Mouse (Mus musculus): ENCODE measurements around the gene Rspo1. TPM values are rescaled to one million over a fixed set of nuclear protein-coding genes. Genes with fewer than 3 reads are reported as not detected.

Gene Rspo1
- polyA plus RNA-seq, 1 experiment from 2014 or later, result 6.9 TPM

DNA sequence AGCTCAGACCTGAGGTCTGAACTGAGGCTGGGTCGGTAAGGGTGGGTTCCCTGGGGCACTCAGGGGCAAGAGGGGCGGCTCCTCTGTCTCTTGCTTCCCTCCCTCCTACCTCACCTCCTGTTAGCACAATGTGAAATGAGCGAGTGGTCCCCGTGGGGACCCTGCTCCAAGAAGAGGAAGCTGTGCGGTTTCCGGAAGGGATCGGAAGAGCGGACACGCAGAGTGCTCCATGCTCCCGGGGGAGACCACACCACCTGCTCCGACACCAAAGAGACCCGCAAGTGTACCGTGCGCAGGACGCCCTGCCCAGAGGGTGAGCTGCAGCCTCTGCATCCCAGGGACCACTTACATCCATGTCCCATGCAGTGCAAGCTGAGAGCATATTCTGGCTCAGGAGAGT, 21.2 kb downstream of the Rspo1 start:
- 56% methylated on average over 15 of the region's 15 CpGs for WGBS
- no peak for ATAC-seq (ENCODE audit: low FRiP score, low read depth)
- Histone ChIP-seq H3K9ac (replicated peaks) (no peak overlapping the region), H3K27ac (replicated peaks) (no peak overlapping the region), H3K4me1 (0 out of 2 replicates have a peak, but pooled peaks cover 2% of the 10 kb centered on the region), H3K27me3 (0 out of 2 replicates have a peak, but pooled peaks cover 1% of the 10 kb centered on the region), H3K4me3 (no peak overlapping the region), H3K4me2 (replicated peaks) (no peak overlapping the region), H3K9me3 (no peaks in the 10 kb centered on the region), H3K36me3 (no peaks in the 10 kb centered on the region)

GRCm38 (mm10) chr4:125008220-125008619, 22.0 kb downstream of the Rspo1 start:
- WGBS, result 73% methylated on average over 6 of the region's 6 CpGs
- H3K36me3 ChIP-seq, result no peaks in the 10 kb centered on the region
- no peak overlapping the region for H3K4me3 ChIP-seq
- 0 out of 2 replicates have a peak, but pooled peaks cover 2% of the 10 kb centered on the region for H3K4me1 ChIP-seq
- no peak for ATAC-seq (ENCODE audit: low FRiP score, low read depth)
- H3K4me2 ChIP-seq (replicated peaks), result no peak overlapping the region
- H3K9ac ChIP-seq (replicated peaks), result no peak overlapping the region
- H3K9me3 ChIP-seq, result no peaks in the 10 kb centered on the region
- H3K27me3 ChIP-seq, result peaks cover 7% of the 10 kb centered on the region; the same call in 1 of the 2 replicates
- H3K27ac ChIP-seq (replicated peaks), result no peak overlapping the region

DNA sequence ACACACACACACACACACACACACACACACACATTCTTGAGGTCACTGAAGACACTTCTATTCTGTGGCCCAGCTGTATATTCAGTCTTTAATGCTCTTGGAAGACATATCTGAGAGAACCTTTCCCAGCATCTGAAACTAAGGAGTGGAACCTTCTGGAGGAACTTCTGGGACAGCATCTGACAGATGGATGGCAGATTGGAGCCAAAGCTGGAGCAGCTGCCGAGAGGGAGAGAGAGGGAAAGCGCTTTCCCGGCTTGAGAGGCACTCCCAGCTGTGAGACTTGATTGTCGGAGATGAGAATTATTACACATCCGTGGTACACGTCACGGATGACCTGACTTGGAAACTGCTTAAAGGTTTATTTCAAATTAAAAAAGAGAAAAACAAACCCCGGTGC, 22.5 kb downstream of the Rspo1 start:
- WGBS, result 78% methylated on average over 8 of the region's 8 CpGs
- ATAC-seq (ENCODE audit: low FRiP score, low read depth), result no peak
- H3K4me2 ChIP-seq (replicated peaks), result no peak overlapping the region
- H3K27me3 ChIP-seq, result peaks cover 7% of the 10 kb centered on the region; the same call in 1 of the 2 replicates
- no peak overlapping the region for H3K27ac ChIP-seq (replicated peaks)
- H3K36me3 ChIP-seq, result no peaks in the 10 kb centered on the region
- no peak overlapping the region for H3K4me3 ChIP-seq
- H3K9me3 ChIP-seq, result no peaks in the 10 kb centered on the region
- 0 out of 2 replicates have a peak, but pooled peaks cover 2% of the 10 kb centered on the region for H3K4me1 ChIP-seq
- no peak overlapping the region for H3K9ac ChIP-seq (replicated peaks)

GRCm38 (mm10) chr4:125015806-125016635, 29.8 kb downstream of the Rspo1 start, which contains the start of gene Gnl2:
Gene Gnl2, plus strand, starts transcription at chr4:125016585.
- Histone ChIP-seq H3K4me1 (no peaks in the 10 kb centered on the region), H3K27me3 (peaks cover 7% of the 10 kb centered on the region; the same call in 1 of the 2 replicates), H3K4me3 (no peak within 1 kb of the TSS), H3K9me3 (no peaks in the 10 kb centered on the region), H3K36me3 (no peaks in the 10 kb centered on the region), H3K27ac (replicated peaks) (no peak within 1 kb of the TSS), H3K4me2 (replicated peaks) (no peak within 1 kb of the TSS), H3K9ac (replicated peaks) (no peak within 1 kb of the TSS; the same call in 1 of the 2 replicates)
- 85% methylated on average over 10 of the region's 10 CpGs for WGBS
- ATAC-seq (ENCODE audit: low FRiP score, low read depth), result no peak

DNA sequence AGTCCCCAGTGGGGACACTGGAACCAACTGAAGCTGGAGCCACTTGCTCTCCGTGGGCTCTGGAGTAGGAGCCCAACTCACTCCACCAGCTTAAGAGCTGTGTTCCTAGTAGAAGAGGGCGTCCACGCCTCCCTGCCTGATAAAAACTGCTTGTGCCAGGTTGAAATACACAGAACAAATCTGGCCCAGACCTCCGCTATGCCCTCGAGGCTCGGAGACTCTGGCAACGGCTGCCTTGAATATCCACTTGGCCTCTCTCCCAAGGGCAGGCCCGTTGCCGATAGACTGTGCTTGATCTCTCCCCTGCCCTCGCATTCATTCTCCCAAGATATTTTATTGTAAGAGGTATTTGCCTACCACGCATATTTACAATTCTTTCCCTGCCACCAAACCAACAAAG, 31.2 kb downstream of the Rspo1 start:
- Histone ChIP-seq H3K27ac (replicated peaks) (no peak overlapping the region), H3K4me3 (no peak overlapping the region), H3K36me3 (no peaks in the 10 kb centered on the region), H3K27me3 (peaks cover 8% of the 10 kb centered on the region; the same call in 1 of the 2 replicates), H3K4me1 (no peaks in the 10 kb centered on the region), H3K9me3 (no peaks in the 10 kb centered on the region), H3K9ac (replicated peaks) (no peak overlapping the region), H3K4me2 (replicated peaks) (no peak overlapping the region)
- ATAC-seq (ENCODE audit: low FRiP score, low read depth), result no peak
- 83% methylated on average over 11 of the region's 11 CpGs for WGBS

- Histone ChIP-seq H3K9ac (replicated peaks) (no peak overlapping the region), H3K4me2 (replicated peaks) (no peak overlapping the region), H3K36me3 (no peaks in the 10 kb centered on the region), H3K27me3 (peaks cover 13% of the 10 kb centered on the region; the same call in 1 of the 2 replicates), H3K9me3 (no peaks in the 10 kb centered on the region), H3K4me3 (no peak overlapping the region), H3K4me1 (no peaks in the 10 kb centered on the region), H3K27ac (replicated peaks) (no peak overlapping the region)
- no peak for ATAC-seq (ENCODE audit: low FRiP score, low read depth)
- WGBS, result 35% methylated on average over 11 of the region's 11 CpGs
These were observed 34.7 kb downstream of the Rspo1 start for GRCm38 (mm10) chr4:125020780-125021538.

DNA sequence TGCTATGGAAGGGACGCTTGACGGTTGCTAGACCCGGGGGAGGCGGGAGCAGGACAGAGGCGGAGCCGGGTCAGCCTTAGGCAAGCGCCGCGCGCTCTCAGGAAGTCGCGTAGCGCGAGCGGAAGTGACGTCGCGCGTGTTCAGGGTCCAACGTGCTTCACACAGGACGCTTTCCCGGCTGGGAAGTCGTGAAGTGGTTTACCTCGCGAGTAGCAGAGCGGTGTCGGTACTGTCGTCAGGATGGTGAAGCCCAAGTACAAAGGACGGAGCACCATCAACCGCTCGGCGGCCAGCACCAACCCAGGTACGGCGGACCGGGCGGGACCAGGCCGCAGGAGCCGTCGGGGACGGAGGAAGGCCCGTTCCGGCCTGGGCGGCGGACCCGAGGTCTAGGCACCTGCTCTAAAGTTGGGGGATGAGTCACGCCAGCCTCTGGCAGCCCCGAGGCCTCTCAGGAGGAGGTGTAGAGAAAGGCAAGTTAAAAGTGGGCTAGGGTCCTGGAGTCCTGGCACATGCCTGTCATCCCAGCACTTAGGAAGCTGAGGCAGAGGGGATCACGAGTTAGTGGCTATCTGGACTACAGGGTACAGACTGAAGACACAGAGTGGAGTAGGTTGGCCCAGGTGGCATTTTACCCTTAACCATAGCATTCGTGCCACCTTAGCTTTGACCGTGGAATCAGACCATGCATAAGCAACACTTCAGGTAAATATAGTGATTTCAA, 43.8 kb downstream of the Rspo1 start:
- ATAC-seq (ENCODE audit: low FRiP score, low read depth), result peak; percentile 98

GRCm38 (mm10) chr4:125034341-125034740, 48.1 kb downstream of the Rspo1 start:
- Histone ChIP-seq H3K9me3 (no peaks in the 10 kb centered on the region), H3K9ac (replicated peaks) (no peak overlapping the region), H3K4me2 (replicated peaks) (no peak overlapping the region), H3K4me1 (peaks cover 13% of the 10 kb centered on the region), H3K27me3 (no peaks in the 10 kb centered on the region), H3K27ac (replicated peaks) (no peak overlapping the region), H3K4me3 (no peak overlapping the region), H3K36me3 (peaks cover 45% of the 10 kb centered on the region)
- WGBS, result 98% methylated on average over 4 of the region's 4 CpGs
- ATAC-seq (ENCODE audit: low FRiP score, low read depth), result no peak

More for the DNA sequence above, 43.8 kb downstream of the Rspo1 start:
- H3K27ac ChIP-seq (replicated peaks), result peak overlapping the region; percentile 6; the same call in 1 of the 2 replicates
- H3K36me3 ChIP-seq, result peaks cover 9% of the 10 kb centered on the region
- H3K4me2 ChIP-seq (replicated peaks), result peak overlapping the region; percentile 99
- H3K4me3 ChIP-seq, result peak overlapping the region; percentile 97
- no peaks in the 10 kb centered on the region for H3K9me3 ChIP-seq
- peaks cover 13% of the 10 kb centered on the region for H3K4me1 ChIP-seq
- peak overlapping the region; percentile 92 for H3K9ac ChIP-seq (replicated peaks)
- WGBS, result 1% methylated on average over 50 of the region's 50 CpGs
- H3K27me3 ChIP-seq, result peaks cover 5% of the 10 kb centered on the region; the same call in 1 of the 2 replicates

GRCm38 (mm10) chr4:125044454-125044853, 58.2 kb downstream of the Rspo1 start:
- Histone ChIP-seq H3K36me3 (peaks cover 95% of the 10 kb centered on the region), H3K9me3 (no peaks in the 10 kb centered on the region), H3K27me3 (no peaks in the 10 kb centered on the region), H3K4me3 (no peak overlapping the region), H3K4me1 (no peaks in the 10 kb centered on the region), H3K9ac (replicated peaks) (no peak overlapping the region), H3K27ac (replicated peaks) (no peak overlapping the region), H3K4me2 (replicated peaks) (no peak overlapping the region)
- 89% methylated on average over 7 of the region's 7 CpGs for WGBS
- ATAC-seq (ENCODE audit: low FRiP score, low read depth), result no peak

GRCm38 (mm10) chr4:125055385-125055784, 69.2 kb downstream of the Rspo1 start:
- no peak for ATAC-seq (ENCODE audit: low FRiP score, low read depth)
- Histone ChIP-seq H3K9me3 (no peaks in the 10 kb centered on the region), H3K4me2 (replicated peaks) (no peak overlapping the region), H3K4me1 (peaks cover 11% of the 10 kb centered on the region; the same call in 1 of the 2 replicates), H3K36me3 (peaks cover 57% of the 10 kb centered on the region), H3K4me3 (no peak overlapping the region), H3K27me3 (no peaks in the 10 kb centered on the region), H3K9ac (replicated peaks) (no peak overlapping the region), H3K27ac (replicated peaks) (no peak overlapping the region)
- WGBS, result 92% methylated on average over 9 of the region's 9 CpGs

DNA sequence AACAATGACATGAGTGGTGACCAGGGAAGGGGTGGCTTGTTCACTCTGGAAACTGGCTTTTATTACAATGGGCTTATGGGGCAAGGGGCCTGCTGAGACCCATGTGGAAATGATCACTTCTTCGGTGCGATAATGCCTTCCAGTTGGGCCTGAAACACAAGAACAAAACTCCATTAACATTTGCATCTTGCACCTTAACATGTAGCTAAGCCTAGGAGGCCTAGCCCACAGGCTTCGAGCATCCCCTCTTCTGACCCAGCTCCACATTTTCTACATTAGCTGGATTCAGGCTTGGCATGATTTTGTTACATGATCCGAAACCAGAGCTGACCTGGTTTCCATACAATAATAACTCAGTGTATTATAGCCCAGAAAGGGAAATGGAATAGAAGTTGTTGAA, 70.2 kb downstream of the Rspo1 start:
- no peaks in the 10 kb centered on the region for H3K27me3 ChIP-seq
- no peak overlapping the region for H3K9ac ChIP-seq (replicated peaks)
- H3K9me3 ChIP-seq, result no peaks in the 10 kb centered on the region
- no peak for ATAC-seq (ENCODE audit: low FRiP score, low read depth)
- no peak overlapping the region for H3K27ac ChIP-seq (replicated peaks)
- peaks cover 11% of the 10 kb centered on the region; the same call in 1 of the 2 replicates for H3K4me1 ChIP-seq
- H3K4me3 ChIP-seq, result no peak overlapping the region
- WGBS, result 87% methylated on average over 4 of the region's 4 CpGs
- H3K36me3 ChIP-seq, result peaks cover 47% of the 10 kb centered on the region
- no peak overlapping the region for H3K4me2 ChIP-seq (replicated peaks)

Measured in midbrain, embryonic 12.5 days (tissue).